Mouse (Mus musculus) MN1 (cell line): Measurements from ENCODE around the gene Vav2.

Source experiments
- DNase-seq: peaks from one replicate; pipeline ENCODE4 v3.0.0-alpha.2; 2016; ENCODE audit warnings: low spot score

The Vav2 gene

GRCm38 (mm10) chr2:27265819-27266218 lies 161.0 kb downstream of the Vav2 start:
- no peak for DNase-seq

GRCm38 (mm10) chr2:27262984-27263383 lies 163.8 kb downstream of the Vav2 start:
- no peak for DNase-seq

- no peak for DNase-seq
Measured at GRCm38 (mm10) chr2:27251434-27251833, 175.4 kb downstream of the Vav2 start.

- DNase-seq, result no peak
Measured at GRCm38 (mm10) chr2:27248211-27248610, 178.6 kb downstream of the Vav2 start, which contains the start of gene Sardh. Gene Sardh, minus strand, starts transcription at chr2:27248337.

DNA sequence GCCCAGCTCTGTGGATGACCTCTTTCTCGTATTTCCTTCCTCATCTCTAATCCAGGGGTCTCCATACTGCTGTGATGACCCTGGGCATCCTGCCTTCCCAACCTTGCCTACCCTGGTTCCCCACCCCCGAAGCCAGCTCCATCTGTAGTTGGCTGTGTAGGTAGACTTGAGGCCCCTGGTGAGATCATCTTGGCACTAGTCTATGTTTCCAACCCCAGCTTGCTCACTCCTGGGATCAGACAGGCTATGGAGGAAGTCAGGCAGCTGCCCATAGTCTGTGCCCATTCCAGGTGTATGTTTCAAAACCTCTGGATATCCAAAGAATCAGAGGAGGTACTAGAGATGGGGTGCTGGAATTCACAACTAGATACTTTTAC lies 179.4 kb downstream of the Vav2 start:
- no peak for DNase-seq

DNA sequence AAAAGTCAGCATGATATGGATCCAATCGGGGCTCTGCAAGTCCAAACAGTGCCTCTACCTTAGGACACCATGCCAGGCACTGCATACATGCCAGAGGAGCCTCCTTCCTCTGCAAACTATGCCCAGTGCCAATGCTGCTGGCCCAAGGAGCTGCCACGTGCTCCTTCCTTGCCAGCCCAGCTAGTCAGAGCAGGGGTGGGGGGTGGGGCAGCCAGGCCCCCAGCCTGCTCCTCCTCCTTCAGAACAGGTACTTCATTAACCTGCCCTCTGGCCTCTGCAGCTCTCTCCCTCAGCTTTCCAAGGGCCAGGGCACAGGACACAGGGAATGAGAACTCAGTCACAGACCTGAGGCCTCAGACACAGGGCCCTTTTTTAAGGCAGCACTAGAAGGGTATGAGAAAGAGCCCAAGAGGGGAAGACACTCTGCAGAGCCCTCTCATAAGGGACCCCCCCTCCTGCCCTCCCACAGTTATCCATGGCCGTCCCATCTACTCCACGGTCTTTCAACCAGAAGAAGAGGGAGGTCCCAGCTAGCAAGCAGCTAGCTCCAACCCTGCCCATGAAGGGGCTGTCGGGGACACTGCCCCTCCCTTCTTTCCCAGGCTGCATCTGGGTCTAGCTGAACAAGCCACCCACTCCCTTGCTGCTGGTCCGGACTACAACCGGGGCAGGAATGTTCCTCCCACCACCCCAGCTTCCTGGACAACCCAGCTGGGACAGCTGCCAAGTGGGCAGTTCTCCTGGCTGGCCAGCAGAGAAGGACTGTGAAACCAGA lies 179.9 kb downstream of the Vav2 start:
- peak; percentile 94 for DNase-seq

- no peak for DNase-seq
Measured at GRCm38 (mm10) chr2:27245947-27246346, 180.9 kb downstream of the Vav2 start.

- DNase-seq, result peak; percentile 59
Measured at GRCm38 (mm10) chr2:27237342-27237741, 189.5 kb downstream of the Vav2 start.

DNA sequence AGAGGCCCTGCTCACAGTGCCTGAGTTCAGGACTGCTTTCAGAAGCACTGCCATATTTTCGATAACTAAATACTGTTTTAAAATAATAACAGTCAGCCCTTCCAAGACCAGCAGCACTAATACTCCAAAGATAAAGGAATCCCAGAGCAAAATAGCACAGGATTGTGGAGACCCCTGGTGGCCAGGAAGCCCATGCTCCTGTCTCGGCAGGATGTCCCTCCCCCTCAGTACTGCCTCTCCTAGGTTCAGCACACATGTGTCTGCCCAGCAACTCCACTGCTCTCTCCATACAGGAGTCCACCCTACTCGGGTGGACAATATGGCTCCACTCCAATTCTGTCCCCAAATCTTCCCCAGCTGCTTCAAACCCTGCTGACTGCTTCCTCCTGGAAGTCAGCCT lies 191.1 kb downstream of the Vav2 start:
- peak; percentile 67 for DNase-seq

GRCm38 (mm10) chr2:27232376-27232775 lies 194.5 kb downstream of the Vav2 start:
- peak; percentile 77 for DNase-seq

DNA sequence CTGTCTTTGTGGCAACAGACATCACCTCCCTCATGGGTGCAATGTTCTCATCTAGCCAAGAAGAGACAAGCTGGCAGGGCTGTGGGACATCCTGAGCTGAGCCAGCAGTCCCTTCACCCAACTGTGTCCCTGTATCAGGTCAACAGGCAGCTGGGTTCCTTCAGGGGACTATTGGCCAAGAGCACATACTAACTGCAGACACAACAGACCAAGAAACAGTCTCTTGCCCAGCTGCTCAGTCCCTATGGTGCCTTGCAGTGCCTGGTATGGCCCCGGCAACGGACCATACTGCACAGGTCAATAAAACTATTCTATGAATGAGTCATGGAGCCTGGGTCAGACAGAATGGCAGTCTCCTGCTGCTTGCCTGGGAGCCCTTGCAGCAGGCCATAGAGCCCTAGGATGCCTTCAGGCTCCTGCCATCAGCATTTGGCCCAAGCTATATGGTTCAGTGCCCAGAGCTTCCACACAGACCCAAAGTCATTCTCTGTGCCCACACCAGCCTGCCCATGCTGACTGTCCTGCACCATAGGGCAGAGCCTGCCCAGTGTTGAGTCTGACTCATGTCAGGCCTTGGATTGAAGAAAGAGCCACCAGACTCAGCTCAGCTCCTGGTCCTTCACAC lies 197.2 kb downstream of the Vav2 start:
- no peak for DNase-seq

DNA sequence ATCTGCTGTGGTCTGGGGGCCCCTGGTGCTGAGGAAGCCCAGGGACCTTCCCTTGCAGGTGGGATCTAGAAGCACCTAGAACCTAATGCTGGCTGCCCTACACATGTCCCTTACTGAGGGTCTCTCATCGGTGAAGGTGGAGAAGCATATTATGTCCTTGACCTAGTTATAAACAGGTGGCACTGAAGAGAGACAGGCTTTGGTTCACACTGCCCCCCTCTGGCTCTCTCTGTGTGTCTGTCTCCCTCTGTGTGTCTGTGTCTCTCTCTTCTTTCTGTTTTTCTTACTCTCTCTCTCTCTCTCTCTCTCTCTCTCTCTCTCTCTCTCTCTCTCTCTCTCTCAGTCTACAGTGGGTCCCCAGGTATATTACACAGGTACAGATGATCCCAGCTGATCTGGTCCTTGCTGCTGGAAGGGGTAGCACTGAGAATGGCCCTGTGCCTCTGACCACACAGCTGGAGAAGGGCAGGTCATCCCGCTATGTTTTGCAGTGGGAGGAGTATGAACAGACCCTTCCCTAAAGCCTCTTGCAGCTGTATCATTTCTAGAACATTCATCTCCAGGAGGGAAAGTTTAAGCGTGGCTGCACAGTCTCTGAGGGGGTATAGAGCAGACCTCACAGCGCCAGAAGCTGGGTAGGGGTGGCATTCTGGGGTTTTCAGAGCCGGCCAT lies 197.9 kb downstream of the Vav2 start:
- DNase-seq, result no peak

DNA sequence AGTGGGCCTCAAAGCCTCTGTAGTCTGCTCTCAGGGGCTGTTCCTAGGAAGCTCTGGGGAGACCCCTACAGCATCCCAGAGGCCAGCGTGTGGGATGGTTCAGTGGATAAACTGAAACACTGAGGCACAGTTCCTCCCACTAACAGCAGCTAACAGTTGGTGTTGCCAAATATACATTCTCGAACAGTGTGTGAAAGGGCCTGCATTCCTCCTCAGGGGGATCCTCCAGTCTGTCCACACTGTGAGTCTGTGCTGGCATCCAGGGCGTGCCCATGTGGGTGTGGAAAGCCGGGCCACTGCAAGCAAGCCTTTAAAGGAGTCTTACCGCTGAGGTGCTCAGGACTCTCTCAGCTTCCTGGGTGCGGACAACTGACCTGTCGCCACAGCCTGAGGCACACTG lies 200.3 kb downstream of the Vav2 start:
- no peak for DNase-seq

DNA sequence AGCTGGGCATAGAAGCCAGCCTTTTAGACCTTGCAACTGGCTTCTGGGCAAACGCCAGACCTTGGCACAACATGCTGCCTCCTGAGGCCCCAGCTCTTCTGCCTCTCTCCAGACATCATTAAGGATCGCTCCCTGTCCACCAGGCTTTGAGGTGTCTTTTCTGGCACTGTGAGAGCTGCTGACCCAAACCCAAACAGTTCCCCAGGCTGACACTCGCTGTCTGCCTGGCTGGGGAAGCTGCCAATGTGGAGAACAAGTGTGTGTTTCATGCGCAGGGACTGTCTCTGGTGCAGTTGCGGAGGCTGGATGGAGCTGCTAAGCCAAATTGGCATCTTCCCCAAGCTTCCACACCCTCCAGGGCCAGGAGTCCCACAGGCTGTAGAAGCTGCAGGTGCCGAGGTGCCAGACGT lies 203.8 kb downstream of the Vav2 start:
- DNase-seq, result no peak

GRCm38 (mm10) chr2:27218569-27218968 lies 208.3 kb downstream of the Vav2 start:
- DNase-seq, result no peak

DNA sequence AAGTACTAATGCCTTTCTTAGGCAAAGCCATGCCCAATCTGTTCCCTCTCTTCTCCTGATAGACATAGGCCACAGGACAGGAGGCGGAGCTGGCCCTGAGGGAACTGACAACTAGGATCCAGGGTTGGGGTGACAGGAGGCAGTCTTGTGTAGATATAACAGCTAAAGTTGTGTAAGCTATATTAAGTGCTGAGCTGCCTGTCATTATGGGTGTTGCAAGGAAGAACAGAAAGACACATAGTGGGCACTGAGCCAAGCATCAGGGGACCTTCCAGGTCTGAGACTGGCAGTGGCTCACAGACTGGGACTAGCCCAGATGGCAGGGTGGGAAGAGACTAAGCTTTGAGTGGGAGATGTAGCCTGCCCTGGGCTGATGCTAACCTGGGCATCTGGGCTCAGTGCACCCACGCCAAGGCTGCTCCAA lies 208.7 kb downstream of the Vav2 start:
- DNase-seq, result no peak

DNA sequence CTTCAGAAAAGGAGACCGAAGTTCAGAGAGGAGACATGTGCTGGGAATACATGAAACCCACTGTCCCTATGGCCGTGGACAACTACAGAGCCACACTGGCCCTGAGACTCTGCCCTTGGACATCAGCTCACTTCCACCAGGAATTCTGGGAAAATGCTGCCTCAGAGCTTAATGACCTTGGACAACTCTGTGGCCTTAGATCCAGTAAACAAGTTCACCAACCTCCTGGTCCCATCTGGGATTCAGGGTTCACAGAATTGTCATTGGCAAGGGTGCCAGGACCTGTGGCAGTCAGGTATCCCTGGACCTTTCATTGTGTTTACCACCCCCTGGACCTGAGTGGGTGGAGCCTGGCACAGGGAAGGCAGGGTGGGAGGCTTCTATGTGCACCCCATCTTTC lies 211.3 kb downstream of the Vav2 start:
- DNase-seq, result no peak
